Mouse (Mus musculus) hindbrain, embryonic 13.5 days (tissue): Measurements from ENCODE around the gene Ptrh2. TPM values are rescaled to one million over a fixed set of nuclear protein-coding genes. Genes with fewer than 3 reads are reported as not detected.
"Not testable (repeated sequence)": the region's sequence is repeated elsewhere in the genome, so short reads cannot be mapped to it uniquely, and the experiment has no call there.

Experiments used
- ATAC-seq: fragments of 200-750 bp; cut with Nextera tagmentation; 2 replicates; pipeline ENCODE4 v1.8.0; 2017; ENCODE audit warnings: moderate TSS enrichment; ENCODE audit not compliant: low FRiP score
- H3K27ac ChIP-seq: fragments of 300-500 bp; sonication (generic); 2 replicates; pipeline ENCODE4 v1.5.1; 2015; ENCODE audit warnings: inconsistent platforms, mild to moderate bottlenecking, moderate library complexity
- H3K27me3 ChIP-seq: fragments of 300-500 bp; sonication (generic); 2 replicates; pipeline ENCODE4 v1.6.1; 2015; ENCODE audit warnings: mild to moderate bottlenecking, inconsistent platforms
- H3K36me3 ChIP-seq: fragments of 300-500 bp; sonication (generic); 2 replicates; pipeline ENCODE4 v1.6.1; 2015; ENCODE audit warnings: mild to moderate bottlenecking, inconsistent platforms
- H3K4me1 ChIP-seq: fragments of 300-500 bp; sonication (generic); replicated peaks from 2 replicates; pipeline ENCODE4 v1.6.1; 2015; ENCODE audit warnings: inconsistent platforms
- H3K4me2 ChIP-seq: fragments of 300-500 bp; sonication (generic); 2 replicates; pipeline ENCODE4 v1.6.1; 2015; ENCODE audit warnings: inconsistent platforms, mild to moderate bottlenecking, moderate library complexity
- H3K4me3 ChIP-seq: fragments of 300-500 bp; sonication (generic); 2 replicates; pipeline ENCODE4 v1.5.1; 2015; ENCODE audit warnings: mild to moderate bottlenecking, inconsistent platforms
- H3K9ac ChIP-seq: fragments of 300-500 bp; sonication (generic); 2 replicates; pipeline ENCODE4 v1.6.1; 2015; ENCODE audit warnings: mild to moderate bottlenecking, inconsistent platforms
- H3K9me3 ChIP-seq: fragments of 300-500 bp; sonication (generic); 2 replicates; pipeline ENCODE4 v1.6.1; 2016; ENCODE audit warnings: inconsistent platforms
- WGBS: fragments of 180-500 bp; shearing (Covaris S2); methylation state at CpG from one replicate; pipeline ENCODE4 v1.1.7; 2015; 5-methylcytosine and 5-hydroxymethylcytosine counted together
- polyA plus RNA-seq: library from polyadenylated mRNA; unstranded; fragments of >200 nt; fragmentation: Nextera tagmentation; extraction: Ambion mirVana; gene quantifications from 2 replicates; pipeline ENCODE4 v1.2.1, GENCODE M21; 2015

Gene Ptrh2
- polyA plus RNA-seq, 1 experiment from 2014 or later: 34.3 TPM

- Histone ChIP-seq H3K36me3 (peaks cover 60% of the 10 kb centered on the region), H3K27me3 (no peaks in the 10 kb centered on the region), H3K27ac (no peak overlapping the region), H3K9me3 (no peaks in the 10 kb centered on the region), H3K4me1 (no peaks in the 10 kb centered on the region), H3K4me3 (no peak overlapping the region), H3K4me2 (no peak overlapping the region), H3K9ac (no peak overlapping the region)
- 89% methylated on average over 6 of the region's 6 CpGs for WGBS
- ATAC-seq: no peak
Measured at GRCm38 (mm10) chr11:86717306-86718065, 33.7 kb downstream of the Ptrh2 start.

GRCm38 (mm10) chr11:86718369-86718768, 34.6 kb downstream of the Ptrh2 start:
- H3K27ac ChIP-seq: no peak overlapping the region
- no peaks in the 10 kb centered on the region for H3K9me3 ChIP-seq
- no peak for ATAC-seq
- no peak overlapping the region for H3K4me3 ChIP-seq
- no peak overlapping the region for H3K9ac ChIP-seq
- WGBS: 97% methylated on average over 3 of the region's 3 CpGs
- peaks cover 61% of the 10 kb centered on the region for H3K36me3 ChIP-seq
- no peaks in the 10 kb centered on the region for H3K27me3 ChIP-seq
- H3K4me2 ChIP-seq: no peak overlapping the region
- H3K4me1 ChIP-seq: no peaks in the 10 kb centered on the region

GRCm38 (mm10) chr11:86719390-86719789, 35.6 kb downstream of the Ptrh2 start:
- Histone ChIP-seq H3K27ac (no peak overlapping the region), H3K9ac (no peak overlapping the region), H3K4me2 (no peak overlapping the region), H3K4me3 (no peak overlapping the region), H3K9me3 (no peaks in the 10 kb centered on the region), H3K27me3 (no peaks in the 10 kb centered on the region), H3K4me1 (no peaks in the 10 kb centered on the region), H3K36me3 (peaks cover 62% of the 10 kb centered on the region)
- 94% methylated on average over 8 of the region's 8 CpGs for WGBS
- no peak for ATAC-seq

- H3K27ac ChIP-seq: no peak overlapping the region
- no peak overlapping the region for H3K4me2 ChIP-seq
- H3K9me3 ChIP-seq: no peaks in the 10 kb centered on the region
- H3K27me3 ChIP-seq: no peaks in the 10 kb centered on the region
- no peak for ATAC-seq
- H3K9ac ChIP-seq: no peak overlapping the region
- no peak overlapping the region for H3K4me3 ChIP-seq
- no peaks in the 10 kb centered on the region for H3K4me1 ChIP-seq
- WGBS: 95% methylated on average over 3 of the region's 3 CpGs
- H3K36me3 ChIP-seq: peaks cover 65% of the 10 kb centered on the region
Measured at GRCm38 (mm10) chr11:86724004-86724403, 40.2 kb downstream of the Ptrh2 start.

- no peaks in the 10 kb centered on the region for H3K9me3 ChIP-seq
- no peak overlapping the region for H3K4me2 ChIP-seq
- WGBS: 92% methylated on average over 7 of the region's 7 CpGs
- no peak overlapping the region for H3K27ac ChIP-seq
- peaks cover 61% of the 10 kb centered on the region for H3K36me3 ChIP-seq
- no peak for ATAC-seq
- H3K9ac ChIP-seq: no peak overlapping the region
- no peaks in the 10 kb centered on the region for H3K4me1 ChIP-seq
- H3K27me3 ChIP-seq: no peaks in the 10 kb centered on the region
- H3K4me3 ChIP-seq: no peak overlapping the region
Measured at GRCm38 (mm10) chr11:86724982-86725381, 41.2 kb downstream of the Ptrh2 start.

DNA sequence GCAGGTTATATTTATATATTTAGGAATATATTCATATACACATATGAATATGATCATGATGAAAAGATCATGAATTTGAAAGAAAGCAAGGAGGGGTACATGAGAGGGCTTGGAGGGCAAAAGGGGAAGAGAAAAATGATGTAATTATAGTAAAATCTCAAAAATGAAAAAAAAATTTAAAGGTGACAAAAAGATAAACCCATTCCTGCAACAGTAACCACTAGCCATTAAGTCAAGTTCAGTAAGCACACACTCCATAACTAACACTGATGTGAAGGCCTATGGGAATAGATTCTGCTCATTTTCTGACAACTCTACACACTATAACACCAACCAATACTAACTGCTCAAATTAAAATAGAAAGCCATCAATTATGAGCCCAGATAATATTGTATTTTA, 41.8 kb downstream of the Ptrh2 start:
- ATAC-seq: no peak
- Histone ChIP-seq H3K36me3 (peaks cover 58% of the 10 kb centered on the region), H3K9ac (no peak overlapping the region)

GRCm38 (mm10) chr11:86731443-86731842, 47.7 kb downstream of the Ptrh2 start:
- no peak for ATAC-seq
- Histone ChIP-seq H3K9ac (no peak overlapping the region), H3K4me2 (no peak overlapping the region), H3K4me1 (no peaks in the 10 kb centered on the region), H3K9me3 (no peaks in the 10 kb centered on the region), H3K27ac (no peak overlapping the region), H3K4me3 (no peak overlapping the region), H3K27me3 (no peaks in the 10 kb centered on the region), H3K36me3 (peaks cover 46% of the 10 kb centered on the region)
- 93% methylated on average over 2 of the region's 2 CpGs for WGBS

More for the DNA sequence above, 41.8 kb downstream of the Ptrh2 start:
- Histone ChIP-seq H3K4me3 (no peak overlapping the region), H3K4me2 (no peak overlapping the region), H3K4me1 (no peaks in the 10 kb centered on the region), H3K9me3 (no peaks in the 10 kb centered on the region), H3K27me3 (no peaks in the 10 kb centered on the region), H3K27ac (no peak overlapping the region)

GRCm38 (mm10) chr11:86734241-86734939, 50.6 kb downstream of the Ptrh2 start:
- ATAC-seq: no peak
- Histone ChIP-seq H3K4me2 (no peak overlapping the region), H3K36me3 (peaks cover 27% of the 10 kb centered on the region), H3K9ac (no peak overlapping the region), H3K27ac (no peak overlapping the region), H3K4me3 (no peak overlapping the region), H3K27me3 (no peaks in the 10 kb centered on the region), H3K4me1 (no peaks in the 10 kb centered on the region), H3K9me3 (no peaks in the 10 kb centered on the region)
- WGBS: 80% methylated on average over 10 of the region's 10 CpGs

DNA sequence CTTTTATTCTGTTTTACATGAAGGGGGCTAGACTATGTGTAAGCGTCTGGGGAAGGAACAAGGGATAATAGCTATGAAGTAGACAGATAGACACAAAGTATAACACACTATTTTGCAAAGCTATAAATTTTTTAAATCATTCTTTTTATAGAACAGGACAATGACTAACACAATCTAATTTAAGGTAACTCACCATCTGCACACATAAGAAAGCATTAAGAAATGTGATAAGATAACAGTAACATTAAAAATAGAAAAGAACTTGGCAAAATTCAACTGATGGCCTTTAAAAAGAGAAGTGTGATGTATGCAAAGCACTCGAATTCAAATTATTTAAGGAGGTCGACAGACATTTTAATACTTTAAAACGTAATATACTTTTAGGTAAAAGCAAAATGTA, 51.2 kb downstream of the Ptrh2 start:
- Histone ChIP-seq H3K9me3 (no peaks in the 10 kb centered on the region), H3K4me2 (no peak overlapping the region), H3K27ac (no peak overlapping the region), H3K27me3 (no peaks in the 10 kb centered on the region), H3K4me3 (no peak overlapping the region), H3K4me1 (no peaks in the 10 kb centered on the region), H3K36me3 (peaks cover 25% of the 10 kb centered on the region), H3K9ac (no peak overlapping the region)
- 91% methylated on average over 4 of the region's 4 CpGs for WGBS
- ATAC-seq: no peak

- H3K9ac ChIP-seq: no peak overlapping the region
- H3K36me3 ChIP-seq: peaks cover 11% of the 10 kb centered on the region; the same call in 1 of the 2 replicates
- no peaks in the 10 kb centered on the region for H3K9me3 ChIP-seq
- no peak overlapping the region for H3K27ac ChIP-seq
- no peaks in the 10 kb centered on the region for H3K4me1 ChIP-seq
- H3K4me2 ChIP-seq: no peak overlapping the region
- no peaks in the 10 kb centered on the region for H3K27me3 ChIP-seq
- 84% methylated on average over 8 of the region's 8 CpGs for WGBS
- ATAC-seq: no peak
- no peak overlapping the region for H3K4me3 ChIP-seq
Measured at GRCm38 (mm10) chr11:86737301-86738000, 53.7 kb downstream of the Ptrh2 start.

- not testable (repeated sequence) for H3K4me3 ChIP-seq, H3K27ac ChIP-seq, H3K9ac ChIP-seq, H3K4me1 ChIP-seq, ATAC-seq, H3K9me3 ChIP-seq, H3K27me3 ChIP-seq, H3K4me2 ChIP-seq
- peaks cover 11% of the 10 kb centered on the region; the same call in 1 of the 2 replicates for H3K36me3 ChIP-seq
- 100% methylated on average over 1 of the region's 1 CpGs for WGBS
Measured at GRCm38 (mm10) chr11:86738308-86738707, 54.5 kb downstream of the Ptrh2 start.

DNA sequence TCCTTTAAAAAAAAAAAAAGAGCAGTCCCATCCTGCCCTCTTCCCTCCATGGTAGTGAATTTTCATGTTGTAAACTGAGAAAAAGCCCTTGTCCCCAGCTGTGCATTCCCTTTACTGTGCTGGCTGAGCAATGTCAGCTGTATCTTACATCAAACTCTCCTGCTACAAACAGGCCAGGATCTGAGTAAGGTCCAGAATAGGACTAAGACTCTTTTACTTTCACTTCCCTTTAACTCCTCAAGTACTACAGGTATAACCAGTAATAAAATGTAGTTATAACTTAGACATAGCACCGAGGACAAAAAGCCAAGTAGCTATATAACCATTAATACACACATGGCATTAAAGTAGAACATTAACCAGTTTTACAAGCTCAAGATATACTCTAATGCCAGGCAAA, 55.2 kb downstream of the Ptrh2 start:
- no peaks in the 10 kb centered on the region for H3K27me3 ChIP-seq
- H3K4me1 ChIP-seq: no peaks in the 10 kb centered on the region
- H3K36me3 ChIP-seq: peaks cover 11% of the 10 kb centered on the region; the same call in 1 of the 2 replicates
- H3K27ac ChIP-seq: no peak overlapping the region
- H3K4me2 ChIP-seq: no peak overlapping the region
- H3K4me3 ChIP-seq: no peak overlapping the region
- no peaks in the 10 kb centered on the region for H3K9me3 ChIP-seq
- no peak overlapping the region for H3K9ac ChIP-seq
- ATAC-seq: no peak
- 88% methylated on average over 1 of the region's 1 CpGs for WGBS
